Mouse (Mus musculus) urinary bladder, postnatal 25 days (tissue): ENCODE measurements around the gene Ccl28.
A peak's percentile ranks its signal among the peaks of the same experiment; 100 is the strongest.
"Not testable (repeated sequence)": the region's sequence is repeated elsewhere in the genome, so short reads cannot be mapped to it uniquely, and the experiment has no call there.

Source experiments
- DNase-seq: peaks from one replicate; pipeline ENCODE4 v3.0.0; 2022; ENCODE audit warnings: low spot score

The Ccl28 gene

GRCm38 (mm10) chr13:119623634-119624033, at the start of gene Ccl28:
Gene Ccl28 (plus strand): TSS chr13:119623819.
- no peak for DNase-seq

- peak; percentile 43 for DNase-seq
Measured at GRCm38 (mm10) chr13:119596321-119597211, 27.1 kb upstream of the Ccl28 start.

GRCm38 (mm10) chr13:119598466-119598865, 25.2 kb upstream of the Ccl28 start:
- not testable (repeated sequence) for DNase-seq

GRCm38 (mm10) chr13:119599066-119599465, 24.6 kb upstream of the Ccl28 start:
- DNase-seq = not testable (repeated sequence)

GRCm38 (mm10) chr13:119599498-119599897, 24.1 kb upstream of the Ccl28 start:
- DNase-seq = not testable (repeated sequence)

- DNase-seq = peak; percentile 57
Measured at GRCm38 (mm10) chr13:119600166-119600565, 23.5 kb upstream of the Ccl28 start.

- peak; percentile 80 for DNase-seq
Measured at GRCm38 (mm10) chr13:119602688-119603331, 20.8 kb upstream of the Ccl28 start.

- DNase-seq = not testable (repeated sequence)
Measured at GRCm38 (mm10) chr13:119603890-119604289, 19.7 kb upstream of the Ccl28 start.

- not testable (repeated sequence) for DNase-seq
Measured at GRCm38 (mm10) chr13:119604322-119604721, 19.3 kb upstream of the Ccl28 start.

GRCm38 (mm10) chr13:119618841-119619240, 4.8 kb upstream of the Ccl28 start:
- DNase-seq = no peak

- no peak for DNase-seq
Measured at GRCm38 (mm10) chr13:119619735-119620134, 3.9 kb upstream of the Ccl28 start.

- DNase-seq = not testable (repeated sequence)
Measured at GRCm38 (mm10) chr13:119625952-119626351, 2.3 kb downstream of the Ccl28 start.

- peak; percentile 73 for DNase-seq
Measured at GRCm38 (mm10) chr13:119631482-119632155, 8.0 kb downstream of the Ccl28 start.

GRCm38 (mm10) chr13:119632156-119632548, 8.5 kb downstream of the Ccl28 start:
- no peak for DNase-seq

- DNase-seq = no peak
Measured at GRCm38 (mm10) chr13:119635496-119635895, 11.9 kb downstream of the Ccl28 start.

GRCm38 (mm10) chr13:119637837-119638236, 14.2 kb downstream of the Ccl28 start:
- DNase-seq = no peak

GRCm38 (mm10) chr13:119638449-119638848, 14.8 kb downstream of the Ccl28 start:
- DNase-seq = no peak

- no peak for DNase-seq
Measured at GRCm38 (mm10) chr13:119639302-119639701, 15.7 kb downstream of the Ccl28 start.

- DNase-seq = peak; percentile 10
Measured at GRCm38 (mm10) chr13:119640504-119640903, 16.9 kb downstream of the Ccl28 start.

- no peak for DNase-seq
Measured at GRCm38 (mm10) chr13:119641145-119641544, 17.5 kb downstream of the Ccl28 start.

- DNase-seq = no peak
Measured at GRCm38 (mm10) chr13:119644769-119645168, 21.1 kb downstream of the Ccl28 start.

- DNase-seq = no peak
Measured at GRCm38 (mm10) chr13:119646511-119646910, 22.9 kb downstream of the Ccl28 start.
